Mouse (Mus musculus): Measurements from ENCODE around the gene Pias4. TPM values are rescaled to one million over a fixed set of nuclear protein-coding genes. Genes with fewer than 3 reads are reported as not detected.
"Not testable (repeated sequence)": the region's sequence is repeated elsewhere in the genome, so short reads cannot be mapped to it uniquely, and the experiment has no call there.

The Pias4 gene
- polyA plus RNA-seq, 2 experiments from 2014 or later, result 17.1 to 20.0 TPM

DNA sequence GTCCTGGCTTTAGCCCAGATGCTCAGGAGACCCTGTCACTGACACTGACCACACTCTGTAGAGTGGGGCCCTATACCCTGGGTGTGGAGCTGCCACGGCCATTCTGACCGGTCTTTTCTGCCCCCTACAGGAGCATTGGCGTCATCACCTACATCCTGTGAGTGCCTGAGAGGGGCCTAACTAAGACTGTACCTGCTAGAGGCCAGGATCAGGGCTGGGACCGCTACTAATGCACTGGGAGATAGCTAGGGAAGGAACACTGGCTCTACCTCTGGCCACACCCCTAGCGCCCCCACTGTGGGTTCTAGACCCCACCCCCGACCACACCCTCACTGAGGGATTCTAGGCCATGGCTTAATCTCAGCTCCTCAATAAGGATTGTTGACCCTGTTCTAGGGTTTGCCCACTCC lies 23.2 kb upstream of the Pias4 start:
- ATAC-seq, result no peak

DNA sequence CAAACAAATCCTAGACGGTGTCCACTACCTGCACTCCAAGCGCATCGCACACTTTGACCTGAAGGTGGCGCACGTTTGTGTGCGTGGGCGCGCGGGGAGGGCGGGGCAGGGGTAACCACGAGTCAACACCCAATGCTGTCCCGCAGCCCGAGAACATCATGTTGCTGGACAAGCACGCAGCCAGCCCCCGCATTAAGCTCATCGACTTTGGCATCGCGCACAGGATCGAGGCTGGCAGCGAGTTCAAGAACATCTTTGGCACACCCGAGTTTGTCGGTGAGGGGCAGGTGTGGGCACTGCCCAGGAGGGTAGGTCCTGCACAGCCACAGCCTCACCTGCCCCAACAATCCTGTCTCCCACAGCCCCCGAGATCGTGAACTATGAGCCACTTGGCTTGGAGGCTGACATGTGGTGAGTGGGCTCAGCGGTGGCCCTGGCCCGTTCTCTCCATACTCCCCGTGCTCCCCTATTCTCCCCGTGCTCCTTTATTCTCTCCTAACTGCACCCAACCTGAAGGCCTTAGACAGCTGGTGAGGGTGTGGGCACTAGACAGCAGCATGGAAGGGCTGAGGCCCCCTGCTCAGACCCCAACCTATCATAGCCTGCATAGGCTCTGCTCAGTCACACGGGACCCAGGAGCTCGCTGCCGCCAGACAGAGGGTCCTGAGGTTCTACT lies 22.7 kb upstream of the Pias4 start:
- no peak for ATAC-seq

DNA sequence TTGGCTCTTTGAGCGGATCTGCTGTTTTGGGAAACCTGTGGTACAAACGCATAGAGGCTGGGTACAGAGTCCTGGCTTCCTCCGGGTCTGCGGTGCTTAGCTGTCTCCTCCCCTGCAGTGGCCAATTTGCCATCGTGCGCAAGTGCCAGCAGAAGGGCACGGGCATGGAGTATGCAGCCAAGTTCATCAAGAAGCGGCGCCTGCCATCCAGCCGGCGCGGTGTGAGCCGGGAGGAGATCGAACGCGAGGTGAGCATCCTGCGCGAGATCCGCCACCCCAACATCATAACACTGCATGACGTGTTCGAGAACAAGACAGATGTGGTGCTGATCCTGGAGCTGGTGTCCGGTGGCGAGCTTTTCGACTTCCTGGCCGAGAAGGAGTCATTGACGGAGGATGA lies 22.1 kb upstream of the Pias4 start:
- ATAC-seq, result no peak

DNA sequence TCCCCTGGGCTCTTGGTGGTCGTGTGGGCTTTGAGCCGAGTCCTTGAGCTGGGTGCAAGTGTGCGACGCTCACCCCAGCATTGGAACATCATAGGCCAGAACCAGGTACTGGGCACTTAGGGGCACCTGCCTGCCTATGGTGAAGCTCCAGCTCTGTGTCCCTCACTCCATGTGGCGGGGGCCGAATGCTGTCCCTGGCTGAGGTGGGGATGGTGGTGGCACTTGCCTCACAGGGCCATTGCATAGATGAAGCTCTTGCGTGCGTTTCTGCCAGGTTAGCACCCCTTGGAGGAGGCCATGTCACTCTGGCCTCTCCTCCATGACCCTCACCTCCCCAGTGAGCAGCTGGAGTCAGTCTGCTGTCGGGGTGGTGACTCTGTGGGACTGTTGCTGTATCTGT lies 19.4 kb upstream of the Pias4 start:
- no peak for ATAC-seq

GRCm38 (mm10) chr10:81184765-81185164 lies 17.0 kb upstream of the Pias4 start:
- ATAC-seq, result no peak

DNA sequence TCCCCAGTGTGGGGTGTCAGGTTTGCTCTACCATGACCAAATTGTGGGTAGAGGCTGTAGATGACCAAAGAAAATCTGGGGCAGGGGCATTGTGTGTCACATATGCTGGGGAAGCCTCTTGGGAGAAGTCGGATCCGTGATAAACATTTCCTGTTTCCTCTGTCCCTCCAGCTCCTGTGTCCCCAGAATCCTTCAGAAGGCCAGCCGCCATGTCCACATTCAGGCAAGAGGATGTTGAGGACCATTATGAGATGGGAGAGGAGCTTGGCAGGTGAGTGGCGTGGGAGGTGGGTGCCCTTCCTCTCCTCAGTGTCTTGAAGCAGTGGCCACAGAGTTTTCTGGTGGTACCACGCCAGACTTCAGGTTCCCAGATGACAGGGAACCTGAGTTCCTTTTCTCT lies 16.1 kb upstream of the Pias4 start, which contains the start of gene 4930442H23Rik:
4930442H23Rik (minus strand) TSS at position 45 of the 400 bp plus-strand sequence.
- no peak for ATAC-seq

GRCm38 (mm10) chr10:81182336-81183333 lies 14.9 kb upstream of the Pias4 start, which contains the start of gene Dapk3:
TSS of gene Dapk3 (plus strand) at chr10:81183005.
- peak; percentile 94 for ATAC-seq

DNA sequence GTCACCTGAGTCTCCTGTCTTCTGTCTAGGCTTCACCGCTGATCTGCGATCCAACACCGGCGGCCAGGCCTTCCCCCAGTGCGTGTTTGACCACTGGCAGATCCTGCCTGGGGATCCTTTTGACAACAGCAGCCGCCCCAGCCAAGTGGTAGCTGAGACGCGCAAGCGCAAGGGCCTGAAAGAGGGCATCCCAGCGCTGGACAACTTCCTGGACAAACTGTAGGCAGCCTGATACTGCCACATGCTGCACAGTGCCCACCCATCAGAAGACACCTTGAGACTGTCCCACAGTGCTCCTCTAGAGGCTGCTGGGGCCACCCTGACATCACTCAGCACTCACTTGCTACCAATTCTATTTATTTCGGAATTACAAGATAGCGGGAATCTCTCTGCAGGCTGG lies 14.1 kb upstream of the Pias4 start:
- ATAC-seq, result not testable (repeated sequence)

- no peak for ATAC-seq
These were observed 13.2 kb upstream of the Pias4 start for GRCm38 (mm10) chr10:81180946-81181345.

- no peak for ATAC-seq
These were observed 12.0 kb upstream of the Pias4 start for GRCm38 (mm10) chr10:81179451-81180342.

GRCm38 (mm10) chr10:81178927-81179326 lies 11.2 kb upstream of the Pias4 start:
- ATAC-seq, result no peak

- no peak for ATAC-seq
These were observed 10.4 kb upstream of the Pias4 start for GRCm38 (mm10) chr10:81177958-81178712.

GRCm38 (mm10) chr10:81177491-81177925 lies 9.8 kb upstream of the Pias4 start:
- no peak for ATAC-seq

DNA sequence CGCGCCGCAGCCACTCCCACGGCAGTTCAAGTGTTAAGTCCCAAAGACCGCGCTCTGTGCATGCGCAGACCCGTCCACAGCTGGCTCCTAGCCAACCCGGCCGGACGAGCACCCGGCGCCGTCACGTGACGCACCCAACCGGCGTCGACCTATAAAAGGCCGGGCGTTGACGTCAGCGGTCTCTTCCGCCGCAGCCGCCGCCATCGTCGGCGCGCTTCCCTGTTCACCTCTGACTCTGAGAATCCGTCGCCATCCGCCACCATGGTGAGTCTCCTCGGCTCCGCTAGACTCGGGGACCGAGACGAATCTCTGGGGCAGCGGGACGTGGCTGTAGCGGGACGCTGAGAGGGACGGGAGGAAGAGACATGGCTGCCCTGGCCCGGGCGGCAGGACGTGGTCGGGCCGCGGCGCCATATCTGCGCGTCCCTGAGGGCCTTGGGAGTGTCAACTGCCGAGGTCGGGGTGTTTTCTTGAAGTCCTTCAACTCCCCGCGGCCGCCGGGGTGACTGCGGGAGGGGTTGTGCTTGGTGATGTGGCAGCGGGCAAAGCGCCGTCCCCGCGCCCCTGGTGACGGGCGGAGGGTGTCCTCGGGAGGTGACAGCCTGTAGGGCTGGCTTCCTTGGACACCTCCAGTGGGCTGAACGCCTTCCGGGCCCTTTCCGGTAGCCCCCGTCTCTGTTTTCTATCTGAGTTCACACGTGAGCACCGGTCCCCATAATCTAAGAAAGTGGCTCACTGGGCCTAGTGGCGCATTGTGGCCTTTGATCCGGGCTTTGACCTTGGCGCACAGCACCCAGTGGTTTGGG lies 8.9 kb upstream of the Pias4 start, which contains the start of gene Eef2:
Eef2 (plus strand) TSS at position 166 of the 806 bp plus-strand sequence.
- ATAC-seq, result peak; percentile 73

DNA sequence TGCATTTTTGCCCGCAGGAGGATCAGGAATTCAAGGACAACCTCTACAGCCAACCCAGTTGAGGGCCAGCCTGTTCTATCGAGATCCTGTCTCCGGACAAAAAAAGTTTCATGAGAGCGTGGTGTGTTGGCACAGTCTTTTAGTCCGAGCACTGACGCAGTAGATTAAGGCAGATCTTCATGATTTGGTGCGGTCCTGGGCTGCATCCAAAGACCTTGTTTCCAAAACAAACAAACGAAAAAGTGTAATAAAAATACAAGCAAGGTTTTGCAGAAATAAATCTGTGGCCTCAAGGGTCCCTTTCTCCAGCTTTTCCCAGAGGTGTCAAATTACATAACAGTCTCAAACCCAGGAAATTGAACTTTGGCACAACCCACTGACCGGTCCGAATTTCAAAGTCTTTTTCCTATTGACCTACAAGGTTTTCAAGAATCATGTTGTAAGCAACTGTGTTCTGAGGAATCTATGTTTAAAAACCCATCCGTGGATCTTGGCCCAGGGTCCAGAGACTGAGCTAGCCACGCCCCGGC lies 8.3 kb upstream of the Pias4 start:
- ATAC-seq, result no peak

DNA sequence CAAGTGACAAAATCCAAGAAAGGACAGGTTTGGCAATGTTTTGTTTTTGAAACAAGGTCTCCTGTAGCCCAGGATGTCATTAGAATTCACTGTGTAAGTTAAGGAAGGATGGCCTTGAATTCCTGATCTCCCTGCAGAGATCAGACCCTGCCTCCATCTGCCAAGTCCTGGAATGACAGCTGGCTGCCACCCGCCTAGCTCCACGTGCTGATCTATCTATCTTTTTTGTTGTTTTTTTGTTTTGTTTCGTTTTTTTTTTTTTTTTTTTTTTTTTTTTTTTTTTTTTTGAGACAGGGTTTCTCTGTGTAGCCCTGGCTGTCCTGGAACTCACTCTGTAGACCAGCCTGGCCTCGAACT lies 7.6 kb upstream of the Pias4 start:
- not testable (repeated sequence) for ATAC-seq

- ATAC-seq, result peak; percentile 51
These were observed 7.1 kb upstream of the Pias4 start for GRCm38 (mm10) chr10:81174617-81175344.

GRCm38 (mm10) chr10:81173132-81173531 lies 5.4 kb upstream of the Pias4 start:
- peak; percentile 36 for ATAC-seq

DNA sequence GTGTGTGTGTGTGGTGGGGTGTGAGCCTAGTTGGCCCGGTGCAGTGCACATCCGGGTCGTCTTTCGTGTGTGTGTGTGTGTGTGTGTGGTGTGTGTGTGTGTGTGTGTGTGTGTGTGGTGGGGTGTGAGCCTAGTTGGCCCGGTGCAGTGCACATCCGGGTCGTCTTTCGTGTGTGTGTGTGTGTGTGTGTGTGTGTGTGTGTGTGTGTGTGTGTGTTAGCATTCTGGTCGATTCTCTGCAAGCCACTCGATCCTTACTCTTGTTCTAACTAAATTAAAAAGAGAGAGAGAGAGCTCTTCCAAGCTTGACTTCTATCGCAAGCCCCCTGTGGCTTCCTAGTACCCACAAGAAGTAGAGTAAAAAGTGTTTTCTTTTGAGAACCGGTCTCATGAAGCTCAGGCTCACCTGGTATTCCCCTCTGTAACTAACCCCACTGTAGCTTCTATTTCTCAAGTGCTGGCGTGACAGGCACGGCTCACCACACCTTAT lies 1.7 kb upstream of the Pias4 start:
- ATAC-seq, result peak; percentile 40

Measured in CD4-positive, CD25-positive, alpha-beta regulatory T cell, adult 4 months (primary cell).